Mouse (Mus musculus) spleen, postnatal 10 days (tissue): Measurements from ENCODE around the gene Ubash3a.

Experiments
- DNase-seq, 2 experiments: peaks; one replicate each; pipeline ENCODE4 v3.0.0; 2021 to 2022; ENCODE audit warnings: low spot score in 2 of 2

Ubash3a gene

DNA sequence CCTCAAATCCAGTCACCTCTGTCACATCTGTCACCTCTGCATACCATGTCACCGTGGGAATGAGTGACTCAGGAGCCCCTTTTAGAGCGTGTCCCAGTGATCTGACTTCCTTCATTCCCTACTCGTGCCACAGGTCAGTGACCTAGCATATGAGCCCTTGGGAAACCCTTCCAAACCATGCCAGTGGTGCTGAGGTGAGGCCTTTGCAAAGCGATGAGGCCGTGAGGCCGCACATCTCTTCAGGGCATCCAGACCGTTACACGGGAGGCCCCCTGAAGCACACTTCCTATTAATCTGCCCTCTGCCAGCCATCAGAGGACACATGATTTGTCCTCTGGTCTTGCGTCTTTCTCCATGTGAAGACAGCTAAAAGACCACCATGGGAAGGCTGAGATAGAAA lies 71.9 kb downstream of the Ubash3a start:
- no peak for DNase-seq

DNA sequence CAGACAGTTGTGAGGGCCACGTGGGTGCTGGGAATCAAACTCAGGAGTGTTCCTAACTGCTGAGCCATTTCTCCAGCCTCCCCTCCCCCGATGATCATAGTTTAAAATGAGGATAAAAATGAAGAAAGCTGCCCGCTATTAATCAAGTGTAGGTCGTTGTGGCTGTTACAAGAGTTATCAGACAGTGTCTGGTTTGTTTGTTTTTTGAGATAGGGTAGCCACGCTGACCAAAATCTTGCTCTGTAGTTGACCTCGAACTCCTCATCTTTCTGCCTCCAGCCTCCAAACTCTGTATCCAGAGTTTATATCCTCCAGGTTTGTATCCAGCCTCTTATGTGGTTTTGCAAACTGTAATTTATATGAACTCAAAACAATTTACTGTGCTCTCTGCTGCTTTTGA lies 72.6 kb downstream of the Ubash3a start:
- DNase-seq, result no peak

- DNase-seq, result no peak
Measured at GRCm38 (mm10) chr17:31281830-31282686, 74.4 kb downstream of the Ubash3a start.

GRCm38 (mm10) chr17:31282687-31283053 lies 75.0 kb downstream of the Ubash3a start:
- DNase-seq, result no peak

DNA sequence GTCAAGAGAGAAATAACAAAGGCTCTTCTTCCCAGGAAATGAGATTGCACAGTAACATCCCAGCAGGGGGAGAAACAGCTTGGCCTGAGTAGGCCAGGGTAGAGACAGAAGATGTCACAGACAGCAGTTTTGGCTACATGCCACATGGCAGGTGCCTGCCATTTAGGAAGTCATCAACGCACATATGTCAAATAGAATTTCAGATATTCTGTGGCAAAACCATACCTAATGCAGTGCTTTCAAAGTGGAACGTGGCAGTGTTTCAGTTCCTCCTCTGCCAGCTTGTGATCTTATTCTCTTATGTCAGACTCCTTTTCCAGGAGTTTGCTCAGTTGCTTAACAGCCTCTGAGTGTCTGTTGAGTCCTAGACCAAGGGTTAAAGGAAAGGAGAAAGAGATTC lies 78.2 kb downstream of the Ubash3a start:
- DNase-seq, result no peak

DNA sequence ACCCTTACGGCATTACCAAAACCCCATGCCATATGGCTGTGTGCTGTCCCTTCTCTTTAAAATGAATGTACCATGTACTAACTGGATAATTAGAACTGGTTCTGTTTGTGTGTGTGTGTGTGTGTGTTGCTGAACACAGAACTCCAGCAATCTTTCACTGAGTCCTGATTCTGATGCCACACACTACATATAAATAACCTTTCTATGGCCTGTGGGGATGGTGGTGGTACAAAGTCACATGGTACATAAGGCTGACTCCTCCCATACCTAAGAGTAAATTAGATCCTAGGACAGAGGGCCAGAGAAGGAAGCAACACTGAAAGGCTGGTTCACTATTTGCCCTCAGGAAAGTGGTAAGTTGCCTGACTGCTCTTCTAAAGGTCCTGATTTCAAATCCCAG lies 78.8 kb downstream of the Ubash3a start, which contains the start of gene Slc37a1:
Gene Slc37a1 (plus strand): TSS at position 301 of the 400 bp plus-strand sequence.
- no peak for DNase-seq

- DNase-seq, result no peak
Measured at GRCm38 (mm10) chr17:31287216-31287615, 79.5 kb downstream of the Ubash3a start.

GRCm38 (mm10) chr17:31288999-31289726 lies 81.5 kb downstream of the Ubash3a start:
- no peak for DNase-seq

GRCm38 (mm10) chr17:31290311-31290710 lies 82.6 kb downstream of the Ubash3a start:
- DNase-seq, result no peak

GRCm38 (mm10) chr17:31290859-31291258 lies 83.2 kb downstream of the Ubash3a start:
- DNase-seq, result peak in 1 of 2 experiments; percentile 44

DNA sequence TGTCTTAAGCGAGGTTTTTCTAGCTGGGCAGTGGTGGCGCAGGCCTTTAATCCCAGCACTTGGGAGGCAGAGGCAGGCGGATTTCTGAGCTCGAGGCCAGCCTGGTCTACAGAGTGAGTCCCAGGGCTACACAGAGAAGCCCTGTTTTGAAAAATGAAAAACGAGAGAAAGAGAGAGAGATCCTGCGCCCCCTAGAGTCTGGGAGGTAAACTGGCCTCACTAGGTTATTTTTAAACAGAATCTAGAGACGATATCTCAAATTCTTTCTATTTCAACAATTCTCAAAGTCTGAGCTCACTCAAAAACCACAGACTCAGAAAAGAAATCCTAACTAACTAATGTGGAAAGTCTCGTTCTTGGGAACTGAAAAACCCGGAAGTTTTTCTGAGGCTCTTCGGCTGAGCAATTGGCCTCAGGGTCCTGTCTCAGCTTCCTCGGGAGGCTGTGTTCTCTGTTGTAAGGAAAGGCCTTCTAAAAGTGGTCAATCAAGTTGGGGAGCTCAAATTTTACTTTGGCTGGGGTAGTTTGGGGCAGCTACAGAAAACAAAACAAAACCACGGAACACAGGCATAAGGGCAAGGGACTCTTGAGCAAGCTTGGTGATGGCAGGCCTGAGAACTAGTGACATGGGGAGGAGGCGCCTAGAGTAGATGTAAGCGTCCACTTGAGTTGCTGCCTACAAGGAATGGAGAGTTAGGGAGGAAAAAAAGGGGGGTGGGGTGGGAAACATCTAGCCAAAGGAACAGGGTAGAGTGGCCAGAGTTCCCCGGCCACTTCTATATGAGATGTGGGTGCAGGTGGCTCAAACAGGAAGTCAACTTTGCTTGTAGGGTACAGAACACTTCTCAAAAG lies 86.9 kb downstream of the Ubash3a start:
- peak; percentile 43 to 80 for DNase-seq

DNA sequence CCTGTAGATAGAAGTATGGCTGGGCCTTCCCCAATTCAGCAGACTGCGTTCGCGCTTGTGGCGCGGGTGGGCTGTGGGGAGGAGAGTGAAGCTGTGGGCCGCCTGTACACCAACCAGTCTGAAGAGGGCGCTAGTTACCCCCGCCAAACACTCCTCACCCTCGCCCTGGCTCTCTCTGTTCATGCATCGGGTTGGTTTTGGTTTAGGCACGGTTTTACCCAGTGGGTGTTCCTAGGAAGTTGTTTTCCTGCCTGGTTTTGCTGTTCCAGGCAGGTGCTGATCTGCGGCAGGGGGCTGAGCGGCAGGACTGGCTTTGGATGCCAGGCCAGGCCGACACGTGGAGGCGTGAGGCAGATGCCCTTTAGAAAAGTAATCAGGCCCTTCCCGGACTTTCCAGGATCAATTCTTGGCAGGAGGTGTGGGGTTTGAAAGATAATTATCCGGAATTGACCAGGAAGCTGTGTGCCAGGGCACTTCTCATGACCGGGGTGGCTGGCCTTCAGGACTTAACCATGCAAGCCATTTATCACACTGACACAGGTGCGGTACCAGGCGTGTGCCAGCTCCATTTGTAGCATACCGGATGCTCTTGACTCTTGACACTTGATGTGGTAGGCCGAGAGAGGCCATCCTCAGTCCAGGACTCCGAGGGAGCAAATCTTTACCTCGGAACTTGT lies 87.7 kb downstream of the Ubash3a start:
- DNase-seq, result peak; percentile 74 to 84

DNA sequence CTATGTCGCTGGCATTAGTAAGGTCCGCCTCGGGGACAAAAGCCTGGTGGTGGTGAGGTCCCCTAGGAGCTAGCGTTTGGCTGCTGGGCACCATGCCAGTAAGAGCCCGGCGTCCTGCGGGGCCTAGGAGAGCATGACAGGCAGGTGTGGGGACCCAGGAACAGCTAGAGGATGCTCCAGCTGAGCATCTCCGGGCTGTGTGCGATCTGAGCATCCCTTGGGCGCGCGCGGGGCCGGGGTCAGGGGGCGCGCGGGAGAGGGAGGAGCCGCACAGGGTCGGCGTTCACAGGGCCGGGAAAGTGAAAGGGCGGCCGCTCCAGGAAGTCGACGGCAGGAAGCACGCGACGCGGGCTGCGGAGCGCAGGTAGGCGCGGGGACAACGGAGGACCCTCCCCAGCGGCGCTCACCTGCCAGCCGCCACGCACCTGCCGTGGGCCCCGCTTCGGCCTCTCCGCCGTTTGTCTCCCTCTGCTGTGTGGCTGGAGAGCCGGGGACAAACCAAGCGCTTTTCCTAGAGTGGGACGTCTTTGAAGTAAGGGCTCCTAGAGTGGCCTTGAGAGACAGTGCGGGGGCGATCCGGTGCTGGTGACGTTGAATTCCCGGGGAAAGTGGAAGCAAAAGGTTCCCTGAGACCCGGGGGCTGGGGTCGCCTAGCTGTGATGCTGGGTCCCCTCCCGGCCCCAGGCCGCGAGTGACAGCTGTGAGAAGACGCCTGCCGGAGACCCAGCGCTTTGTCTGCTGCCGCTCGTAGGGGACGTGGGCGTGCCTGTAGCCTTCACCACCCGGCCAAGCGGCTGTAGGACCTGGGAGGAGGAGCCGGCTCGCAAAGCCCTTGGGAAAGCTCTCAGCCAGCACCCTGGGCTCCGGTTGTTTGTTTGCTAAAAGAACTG lies 88.5 kb downstream of the Ubash3a start:
- DNase-seq, result peak; percentile 75 to 83
